Mouse (Mus musculus) thymus, adult 18-20 months (tissue): ENCODE measurements around the gene Galnt18.

Experiments used
- DNase-seq, 2 experiments: peaks; one replicate each; pipeline ENCODE4 v3.0.0; 2022; ENCODE audit warnings: mixed read lengths in 2 of 2

Galnt18 gene

GRCm38 (mm10) chr7:111626232-111626631 lies 153.5 kb downstream of the Galnt18 start:
- no peak for DNase-seq

- DNase-seq: no peak
Measured at GRCm38 (mm10) chr7:111625736-111626135, 154.0 kb downstream of the Galnt18 start.

GRCm38 (mm10) chr7:111616231-111616937 lies 163.4 kb downstream of the Galnt18 start:
- peak in 1 of 2 experiments; percentile 5 for DNase-seq

GRCm38 (mm10) chr7:111614471-111614870 lies 165.3 kb downstream of the Galnt18 start:
- no peak for DNase-seq

GRCm38 (mm10) chr7:111607476-111607875 lies 172.3 kb downstream of the Galnt18 start:
- no peak for DNase-seq

- no peak for DNase-seq
Measured at GRCm38 (mm10) chr7:111606091-111606490, 173.7 kb downstream of the Galnt18 start.

GRCm38 (mm10) chr7:111605663-111606062 lies 174.1 kb downstream of the Galnt18 start:
- DNase-seq: no peak

- DNase-seq: no peak
Measured at GRCm38 (mm10) chr7:111604578-111605208, 175.1 kb downstream of the Galnt18 start.

GRCm38 (mm10) chr7:111603186-111603585 lies 176.6 kb downstream of the Galnt18 start:
- no peak for DNase-seq

GRCm38 (mm10) chr7:111601339-111602067 lies 178.3 kb downstream of the Galnt18 start:
- no peak for DNase-seq

GRCm38 (mm10) chr7:111600756-111601155 lies 179.0 kb downstream of the Galnt18 start:
- DNase-seq: no peak

- DNase-seq: no peak
Measured at GRCm38 (mm10) chr7:111593680-111594079, 186.1 kb downstream of the Galnt18 start.

GRCm38 (mm10) chr7:111589506-111590125 lies 190.2 kb downstream of the Galnt18 start:
- DNase-seq: no peak

- DNase-seq: no peak
Measured at GRCm38 (mm10) chr7:111588291-111588781, 191.4 kb downstream of the Galnt18 start.

- no peak for DNase-seq
Measured at GRCm38 (mm10) chr7:111580547-111580946, 199.2 kb downstream of the Galnt18 start.

- no peak for DNase-seq
Measured at GRCm38 (mm10) chr7:111575096-111575495, 204.7 kb downstream of the Galnt18 start.

- no peak for DNase-seq
Measured at GRCm38 (mm10) chr7:111572336-111572735, 207.4 kb downstream of the Galnt18 start.

- DNase-seq: no peak
Measured at GRCm38 (mm10) chr7:111566838-111567237, 212.9 kb downstream of the Galnt18 start.

- no peak for DNase-seq
Measured at GRCm38 (mm10) chr7:111563316-111564110, 216.3 kb downstream of the Galnt18 start.

GRCm38 (mm10) chr7:111560097-111560496 lies 219.7 kb downstream of the Galnt18 start:
- no peak for DNase-seq

- DNase-seq: no peak
Measured at GRCm38 (mm10) chr7:111559011-111559410, 220.8 kb downstream of the Galnt18 start.

- DNase-seq: no peak
Measured at GRCm38 (mm10) chr7:111550987-111551386, 228.8 kb downstream of the Galnt18 start.
